Mouse (Mus musculus): ENCODE measurements around the gene Plcb3.

Plcb3 gene

DNA sequence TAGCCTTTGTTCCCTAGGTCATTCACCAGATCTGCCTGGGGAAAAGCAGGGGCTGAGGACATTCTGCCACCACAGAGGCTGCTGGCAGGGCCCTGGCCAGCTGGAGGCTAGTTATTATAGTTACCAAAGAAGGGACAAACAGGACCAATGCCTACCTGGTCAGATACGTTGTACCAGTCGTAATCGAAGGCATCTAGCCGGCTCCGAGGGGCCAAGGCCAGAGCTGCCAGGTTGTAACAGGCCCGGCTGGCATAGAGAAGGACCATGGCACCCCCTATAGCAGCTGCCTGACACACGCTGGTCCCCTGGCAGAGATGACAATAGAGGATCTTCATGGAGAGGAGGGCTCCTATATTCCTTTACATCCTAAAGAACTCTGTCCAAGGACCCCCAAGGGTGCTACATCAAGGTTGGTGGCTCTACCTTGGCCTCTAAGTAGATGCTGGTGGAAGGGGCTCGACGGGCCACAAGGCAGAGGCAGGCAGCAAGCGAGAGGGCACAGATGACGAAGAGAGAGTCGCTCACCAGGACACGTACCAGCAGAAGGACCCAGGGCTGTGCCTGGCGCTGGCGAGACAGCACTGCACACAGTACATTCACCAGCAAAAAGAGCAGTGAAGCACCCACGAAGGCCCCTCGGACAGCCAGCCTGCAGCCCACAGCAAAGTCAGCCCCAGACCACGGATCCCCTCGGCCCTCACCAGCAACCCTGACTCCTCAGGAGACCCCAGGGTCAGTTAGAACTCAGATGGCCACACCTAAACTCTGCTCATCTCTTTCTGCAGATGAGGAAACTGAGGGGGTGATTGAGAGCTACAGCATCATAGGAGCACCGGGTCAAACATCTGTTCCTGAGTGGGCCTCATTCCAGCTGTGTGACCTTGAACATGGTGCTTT, 36.9 kb downstream of the Plcb3 start:
- DNase-seq (ENCODE audit: low spot score) = no peak

DNA sequence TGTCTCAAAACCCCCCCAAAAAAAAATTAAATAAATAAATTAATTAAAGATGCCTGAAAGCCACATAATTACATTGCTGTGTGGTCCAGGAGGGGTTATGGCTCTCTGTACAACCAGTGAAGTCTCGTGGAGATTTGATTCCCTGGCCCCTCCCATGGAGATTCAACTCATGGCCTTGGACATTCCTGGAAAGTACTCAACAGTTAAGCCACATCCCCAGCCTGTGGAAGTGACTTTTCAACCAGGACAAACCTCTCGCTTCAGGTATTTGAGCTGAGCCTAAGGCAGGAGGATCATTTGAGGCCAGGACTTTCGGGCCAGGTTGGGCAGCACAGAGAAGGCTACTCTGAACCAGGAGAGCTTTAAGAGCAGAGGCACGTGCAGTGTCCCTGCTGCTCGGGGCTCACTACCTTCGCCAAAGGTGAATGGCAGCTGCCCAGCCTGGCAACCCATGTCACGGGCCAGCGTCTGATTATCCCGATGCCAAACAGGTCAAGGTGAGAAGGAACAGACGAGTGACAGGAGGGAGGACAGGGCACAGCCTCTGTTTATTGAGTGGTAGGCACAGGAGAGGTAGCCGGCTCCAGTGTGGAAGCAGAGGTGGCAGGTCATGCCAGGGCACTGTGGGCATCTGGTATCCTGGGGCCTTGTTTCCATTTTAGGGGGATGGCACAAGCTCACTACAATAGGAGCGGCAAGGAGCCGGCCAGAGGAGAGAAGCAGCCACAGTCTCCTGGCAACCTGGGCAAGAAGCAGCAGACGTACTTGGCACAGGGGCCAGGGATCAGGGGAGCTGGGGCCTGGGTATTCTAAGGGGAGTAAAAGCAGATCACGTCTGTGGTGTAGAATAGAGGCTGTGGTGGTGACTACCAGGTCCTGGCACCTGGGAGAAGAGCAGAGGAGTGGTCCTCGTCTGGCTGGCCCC, 38.5 kb downstream of the Plcb3 start:
- no peak for DNase-seq (ENCODE audit: low spot score)

- DNase-seq (ENCODE audit: low spot score) = peak; percentile 38
Measured at GRCm38 (mm10) chr19:6936299-6936698, 40.0 kb downstream of the Plcb3 start.

GRCm38 (mm10) chr19:6934195-6934977, 41.9 kb downstream of the Plcb3 start, which contains the start of gene Kcnk4:
Gene Kcnk4 (minus strand): TSS chr19:6934515.
- DNase-seq (ENCODE audit: low spot score) = no peak

GRCm38 (mm10) chr19:6933436-6934194, 42.7 kb downstream of the Plcb3 start:
- DNase-seq (ENCODE audit: low spot score) = no peak

- no peak for DNase-seq (ENCODE audit: low spot score)
Measured at GRCm38 (mm10) chr19:6933102-6933435, 43.2 kb downstream of the Plcb3 start.

DNA sequence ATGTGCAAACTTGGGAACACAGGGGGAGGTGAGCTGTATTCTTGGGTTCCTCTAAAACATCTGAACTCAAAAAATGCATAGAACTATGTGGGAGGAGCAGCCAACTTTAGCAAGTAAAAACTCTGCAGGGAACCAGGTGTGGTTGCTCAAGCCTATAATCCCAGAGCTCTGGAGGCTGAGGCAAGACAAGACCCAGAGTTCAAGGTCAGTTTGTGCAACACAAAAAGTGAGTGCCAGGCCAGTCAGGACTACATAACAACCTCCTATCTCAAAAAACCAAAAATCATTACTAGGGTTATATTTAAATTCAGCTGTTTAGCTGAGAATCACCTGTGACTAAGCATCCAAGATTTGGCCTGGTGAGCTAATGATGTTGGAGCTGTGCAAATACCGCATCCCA, 44.3 kb downstream of the Plcb3 start:
- DNase-seq (ENCODE audit: low spot score) = no peak

- no peak for DNase-seq (ENCODE audit: low spot score)
Measured at GRCm38 (mm10) chr19:6931002-6931401, 45.3 kb downstream of the Plcb3 start.

GRCm38 (mm10) chr19:6928080-6928479, 48.2 kb downstream of the Plcb3 start:
- DNase-seq (ENCODE audit: low spot score) = no peak

- DNase-seq (ENCODE audit: low spot score) = peak; percentile 31
Measured at GRCm38 (mm10) chr19:6926559-6927255, 49.6 kb downstream of the Plcb3 start.

GRCm38 (mm10) chr19:6925611-6926329, 50.5 kb downstream of the Plcb3 start:
- no peak for DNase-seq (ENCODE audit: low spot score)

DNA sequence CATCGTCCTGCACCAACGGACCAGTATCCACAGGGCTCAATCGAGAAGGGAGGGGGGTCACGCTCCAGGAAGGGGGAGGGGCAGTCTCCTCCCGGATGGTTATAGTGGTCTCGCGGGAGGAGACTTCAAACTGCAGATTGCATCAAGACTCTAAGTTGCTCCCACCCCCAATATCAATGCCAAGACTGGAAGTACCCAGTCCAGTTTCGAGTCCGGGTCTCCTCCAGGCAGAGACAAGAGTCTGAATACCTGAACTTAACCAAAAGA, 51.0 kb downstream of the Plcb3 start, which contains the start of gene Catsperz:
TSS of gene Catsperz (minus strand) at position 74 of the 267 bp plus-strand sequence.
- no peak for DNase-seq (ENCODE audit: low spot score)

DNA sequence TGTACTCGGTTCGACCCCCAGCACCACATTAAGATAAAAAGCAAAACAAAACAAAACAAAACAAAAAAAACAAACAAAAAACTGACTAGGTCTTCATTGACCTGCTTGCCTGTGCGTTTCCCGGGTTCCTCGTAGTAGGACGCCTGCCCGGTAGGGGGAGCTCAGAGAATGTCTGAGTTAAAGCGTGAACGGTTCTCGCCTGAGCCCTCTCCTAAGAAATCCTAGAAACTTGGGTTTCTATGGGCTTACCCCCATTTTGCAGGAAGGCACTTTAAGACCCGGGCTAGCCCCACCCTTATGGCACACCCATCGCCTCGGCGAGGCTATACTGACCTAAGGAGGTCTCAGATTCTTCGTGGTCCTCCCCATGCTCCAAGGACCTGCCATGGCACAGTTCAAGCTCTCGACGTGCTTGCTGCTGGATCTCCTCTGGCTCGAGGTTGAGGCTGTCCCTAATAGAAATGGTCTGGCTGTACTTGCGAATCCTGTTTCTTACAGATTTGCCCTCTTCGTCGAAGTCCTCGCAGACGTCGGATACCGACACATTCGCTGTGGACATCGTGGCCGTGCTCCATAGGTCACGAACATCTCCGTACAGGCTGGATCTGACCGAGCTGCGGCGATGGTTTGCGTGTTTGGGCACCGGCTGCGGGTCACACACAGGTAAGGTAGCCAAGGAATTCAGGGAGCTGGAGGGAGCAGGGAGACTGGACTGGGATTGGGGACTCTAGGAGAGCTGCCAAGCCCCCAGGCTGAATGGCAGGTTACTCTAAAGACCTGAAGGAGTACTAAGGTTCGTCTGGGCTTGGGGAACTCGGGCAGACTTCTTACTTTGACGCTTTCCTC, 51.6 kb downstream of the Plcb3 start:
- DNase-seq (ENCODE audit: low spot score) = peak; percentile 76

DNA sequence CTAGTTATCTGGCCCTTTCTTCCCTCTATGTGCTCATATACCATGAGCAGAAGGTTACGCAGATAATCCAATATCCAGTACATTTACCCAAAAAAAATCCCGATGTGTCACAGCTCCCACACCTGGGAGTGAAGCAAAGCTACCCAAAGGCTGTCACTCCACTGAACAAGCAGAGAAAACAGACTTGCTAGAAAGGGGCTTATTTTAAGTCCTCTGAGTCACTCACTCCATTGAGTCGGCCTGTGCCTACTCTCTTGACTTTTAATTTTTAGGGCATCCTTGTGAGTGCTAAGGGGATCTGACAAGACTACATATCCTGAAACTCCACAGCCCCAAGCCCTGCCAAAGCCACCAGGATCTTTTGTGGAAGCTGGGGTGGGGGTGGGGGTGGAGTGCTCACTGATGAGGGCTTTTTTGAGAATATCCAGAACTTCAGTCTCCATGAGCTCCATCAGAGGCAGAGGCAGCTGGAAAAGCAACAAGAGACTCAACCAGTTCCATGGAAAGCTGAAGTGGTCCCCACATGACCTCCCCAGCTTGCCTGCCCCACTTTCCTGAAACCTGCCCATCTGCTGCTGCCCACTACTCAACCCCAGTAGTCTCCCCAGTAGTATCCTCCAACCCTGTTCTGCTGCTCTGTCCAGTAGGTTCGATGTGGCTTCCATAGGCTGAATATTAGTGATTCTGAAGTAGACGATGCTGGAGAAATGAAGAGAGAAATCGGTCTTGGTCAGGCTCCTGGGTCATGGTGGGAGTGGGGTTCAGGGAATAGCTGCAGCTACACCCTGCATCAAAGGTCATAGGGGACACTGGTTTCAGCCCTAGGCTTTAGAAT, 53.2 kb downstream of the Plcb3 start:
- DNase-seq (ENCODE audit: low spot score) = no peak

DNA sequence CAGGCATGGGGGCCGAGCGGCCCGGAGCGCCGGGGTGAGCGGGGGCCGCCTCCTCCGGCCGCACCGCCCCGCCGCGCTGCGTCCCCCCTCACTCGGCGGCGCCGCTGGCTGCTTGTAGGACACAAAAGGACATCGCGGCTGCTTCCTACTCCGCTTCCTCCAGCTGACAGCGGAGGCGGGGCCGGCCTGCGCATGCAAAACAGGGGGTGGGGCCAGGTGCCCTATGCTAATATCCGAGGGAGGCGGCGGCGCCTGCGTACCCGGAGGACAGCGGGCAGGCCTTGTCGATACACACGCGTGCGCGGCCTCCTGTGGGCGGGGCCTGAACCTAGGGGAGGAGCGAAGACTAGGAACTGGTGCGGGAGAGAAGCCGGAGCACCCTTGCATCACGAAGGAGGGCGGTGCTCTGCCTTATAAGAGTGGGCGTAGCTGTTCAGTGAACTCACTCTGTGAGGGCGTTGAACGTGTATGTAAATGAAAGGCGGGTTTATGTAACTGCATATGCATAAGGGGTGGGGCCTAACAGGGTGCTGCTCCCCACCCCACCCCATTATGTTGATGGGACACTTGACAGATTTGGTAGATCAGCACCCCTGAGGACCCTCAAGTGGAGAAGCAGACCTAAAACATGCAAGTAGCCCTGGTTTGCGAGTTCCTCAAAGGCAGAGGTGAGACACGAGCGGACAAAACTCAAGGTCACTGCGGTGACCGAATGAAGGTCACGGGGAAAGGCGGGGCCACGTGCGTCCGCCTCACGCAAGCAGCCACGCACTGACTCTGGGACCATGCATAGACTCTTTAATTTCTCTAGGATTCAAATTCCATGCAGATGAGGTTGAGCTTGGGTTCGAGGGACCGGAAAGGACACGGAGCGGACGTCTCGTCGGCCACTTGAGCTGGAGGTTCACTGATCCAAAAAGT, 54.4 kb downstream of the Plcb3 start, which contains the start of gene Esrra:
TSS of gene Esrra (minus strand) at position 167 of the 921 bp plus-strand sequence.
- DNase-seq (ENCODE audit: low spot score) = peak; percentile 100

DNA sequence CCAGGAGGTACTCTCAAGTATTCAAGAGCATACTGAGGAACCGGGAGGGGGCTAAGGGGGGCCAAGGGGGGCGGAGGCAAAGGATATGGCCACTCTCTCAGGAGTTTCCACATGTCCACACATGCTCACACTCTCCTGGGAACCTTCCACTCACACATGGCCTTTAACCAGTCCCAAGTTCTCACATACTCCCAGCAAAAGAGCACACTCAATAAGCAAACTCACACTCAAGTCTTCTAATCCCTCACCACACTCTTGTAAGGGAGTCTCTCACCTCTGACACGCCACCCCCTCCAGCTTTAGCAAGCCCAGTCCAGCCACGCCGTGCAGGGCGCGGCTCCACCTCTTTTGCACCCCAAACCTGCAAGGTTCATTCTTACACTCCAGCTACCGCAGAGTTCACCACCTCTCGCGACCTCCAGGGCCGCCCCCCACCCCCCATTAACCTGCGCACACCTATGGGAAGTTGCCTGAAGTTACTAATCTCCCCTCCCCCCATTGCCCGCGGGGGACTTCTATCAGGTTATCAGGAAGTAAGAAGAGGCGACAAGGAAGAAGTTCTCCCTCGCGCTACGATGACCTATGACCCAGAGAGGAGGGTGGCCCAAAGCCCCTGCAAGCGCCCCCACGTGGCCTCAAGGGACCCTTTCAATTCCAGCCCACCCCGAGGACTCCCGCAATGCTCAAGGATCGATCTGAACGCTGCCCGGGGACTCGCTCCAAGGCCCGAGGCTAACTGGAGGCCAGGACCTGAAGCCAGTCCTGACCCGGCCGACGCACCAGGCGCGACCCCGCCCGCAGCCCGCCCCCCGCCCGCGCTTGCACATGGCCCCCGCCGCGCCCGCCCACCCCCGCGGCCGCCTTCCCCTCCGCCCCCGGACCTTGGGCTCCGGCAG, 55.3 kb downstream of the Plcb3 start:
- DNase-seq (ENCODE audit: low spot score) = peak; percentile 42

Data from T-cell, adult 2 months (primary cell).